Mouse (Mus musculus) urinary bladder, adult 18-20 months (tissue): ENCODE measurements around the gene 1600014C23Rik.

Experiments used
- DNase-seq, 2 experiments: peaks; one replicate each; pipeline ENCODE4 v3.0.0; 2022; ENCODE audit warnings: low spot score in 2 of 2, mixed read lengths in 2 of 2

The 1600014C23Rik gene

DNA sequence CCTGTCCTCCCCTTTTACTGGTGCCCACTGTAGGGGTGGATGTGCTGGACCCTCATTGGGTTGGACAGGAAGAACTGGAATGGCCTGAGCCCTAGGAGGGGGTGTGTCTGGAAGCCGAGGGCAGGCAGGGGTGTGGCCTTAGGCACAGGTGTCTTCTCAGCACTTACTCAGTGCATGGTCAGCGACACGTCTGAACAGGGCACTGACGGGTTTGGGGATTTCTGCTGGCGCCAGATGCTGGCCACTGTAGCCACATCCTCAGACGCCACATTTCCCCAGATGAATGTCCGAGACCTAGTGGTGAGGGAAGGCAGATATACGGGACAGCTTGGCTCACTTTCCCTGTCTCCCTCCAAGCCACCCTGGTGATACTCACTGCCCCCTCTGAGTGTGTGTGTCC lies 18.4 kb upstream of the 1600014C23Rik start:
- DNase-seq, result no peak

DNA sequence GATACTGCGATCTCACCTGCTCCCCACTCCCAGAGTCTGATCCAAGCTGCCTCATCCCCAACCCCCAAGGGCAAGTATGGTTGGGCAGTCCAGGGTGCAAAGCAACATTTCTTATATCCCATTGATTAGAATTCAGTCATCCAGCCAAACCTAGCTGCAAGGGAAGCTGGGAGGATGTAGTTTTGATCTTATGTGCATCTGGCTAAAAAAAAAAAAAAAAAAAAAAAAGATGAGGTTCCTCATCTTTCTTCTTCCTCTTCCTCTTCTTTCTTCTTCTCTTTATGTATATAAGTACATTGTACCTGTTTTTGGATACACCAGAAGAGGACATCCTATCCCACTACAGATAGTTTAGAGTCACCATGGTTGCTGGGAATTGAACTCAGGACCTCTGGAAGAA lies 17.7 kb upstream of the 1600014C23Rik start:
- no peak for DNase-seq

DNA sequence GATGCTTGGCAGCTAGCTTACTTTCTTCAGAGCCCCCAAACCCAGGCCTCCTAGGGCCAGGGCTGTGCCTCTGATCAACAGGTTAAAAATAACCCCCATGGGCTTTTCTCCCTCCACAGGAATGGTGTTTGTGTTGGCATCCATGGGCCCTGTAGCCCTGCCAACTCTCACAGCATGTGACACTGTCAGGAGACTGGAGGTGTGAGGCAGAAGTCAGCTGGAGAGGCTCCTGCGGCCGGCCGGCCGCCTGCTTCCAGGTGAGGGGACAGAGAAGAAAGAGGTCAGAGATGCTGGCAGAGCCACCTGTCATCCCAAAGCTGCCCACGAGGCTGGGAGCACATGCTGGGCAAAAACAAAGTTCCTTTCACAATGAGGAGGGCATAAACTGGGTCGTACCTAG lies 15.5 kb upstream of the 1600014C23Rik start:
- DNase-seq, result no peak

DNA sequence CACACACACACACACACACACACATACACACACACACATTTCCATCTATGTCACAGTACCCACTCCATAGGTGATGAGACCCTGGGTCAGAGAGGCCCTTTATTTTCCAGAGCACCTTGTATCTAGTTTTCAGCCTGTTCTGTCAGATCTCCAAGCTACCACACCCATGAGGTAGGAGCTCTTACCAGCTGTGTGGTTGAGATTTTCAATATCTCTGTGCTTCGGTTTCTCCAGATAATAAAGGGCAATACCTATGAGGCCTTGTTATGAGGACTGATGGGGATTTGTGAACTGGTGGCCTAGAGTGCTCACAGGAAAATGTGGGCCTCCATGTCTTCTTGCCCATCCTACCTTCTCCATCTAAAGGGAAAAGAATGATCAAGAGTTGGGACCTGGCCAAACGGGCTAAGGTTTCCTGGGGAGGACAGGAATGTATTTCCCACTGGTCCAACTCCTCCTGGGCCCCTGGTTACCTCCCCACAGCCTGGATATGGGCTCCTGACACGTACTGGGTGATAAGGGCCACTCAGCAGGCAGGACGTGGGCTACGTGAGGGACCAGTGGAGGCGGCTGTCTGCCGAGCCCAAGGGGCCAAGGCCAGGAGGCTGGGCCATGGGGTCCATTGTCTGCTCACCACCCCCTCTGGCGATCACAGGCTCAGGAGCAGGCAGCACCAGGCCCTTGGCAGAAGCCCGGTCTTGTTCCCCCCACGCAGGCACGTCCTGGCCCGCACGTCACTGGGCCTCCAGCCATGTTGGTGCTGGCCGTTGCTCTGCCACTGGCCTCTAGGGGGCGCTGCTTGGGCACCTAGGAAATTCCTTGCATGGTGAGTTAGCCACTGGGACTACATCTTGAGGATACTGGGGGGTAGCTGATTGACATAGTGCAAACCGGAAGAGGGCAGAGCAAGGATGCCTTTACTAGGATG lies 14.5 kb upstream of the 1600014C23Rik start:
- DNase-seq, result no peak

DNA sequence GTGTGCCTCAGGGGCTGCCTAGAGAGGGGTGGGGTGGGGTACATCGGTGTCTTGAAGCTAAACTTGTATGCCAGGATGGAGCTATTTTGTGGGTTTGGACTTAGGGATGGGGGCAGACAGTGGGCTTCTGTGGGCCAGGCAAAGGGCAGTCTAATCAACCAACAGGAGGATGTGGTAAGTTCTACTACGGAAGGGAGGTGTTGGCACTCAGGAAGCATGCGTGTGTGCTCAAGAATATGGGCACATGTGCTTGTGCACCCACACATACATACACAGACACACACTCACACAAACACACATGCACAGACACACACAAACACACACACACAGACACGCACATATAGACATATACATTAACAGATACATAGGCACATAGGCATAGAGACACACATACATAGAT lies 13.6 kb upstream of the 1600014C23Rik start:
- DNase-seq, result no peak

DNA sequence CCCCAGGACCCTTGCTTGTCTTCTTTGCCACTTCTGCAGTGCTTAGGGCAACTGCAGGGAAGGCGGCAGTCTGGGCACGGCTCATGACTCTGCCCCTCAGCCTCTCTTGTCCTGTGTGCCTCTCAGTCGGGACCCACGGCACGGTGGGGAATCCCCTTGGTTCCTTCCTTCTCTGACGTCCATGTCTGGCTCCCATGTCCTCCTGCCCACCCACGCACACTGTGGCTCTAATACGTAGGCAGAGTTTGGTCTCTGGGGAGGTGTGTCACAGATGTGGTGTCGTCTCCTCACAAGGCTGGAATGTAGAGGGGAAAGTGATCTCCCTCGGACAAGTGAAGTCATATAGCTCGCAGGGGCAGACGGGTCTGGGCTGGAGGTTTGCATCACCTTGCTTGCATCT lies 13.1 kb upstream of the 1600014C23Rik start:
- no peak for DNase-seq

DNA sequence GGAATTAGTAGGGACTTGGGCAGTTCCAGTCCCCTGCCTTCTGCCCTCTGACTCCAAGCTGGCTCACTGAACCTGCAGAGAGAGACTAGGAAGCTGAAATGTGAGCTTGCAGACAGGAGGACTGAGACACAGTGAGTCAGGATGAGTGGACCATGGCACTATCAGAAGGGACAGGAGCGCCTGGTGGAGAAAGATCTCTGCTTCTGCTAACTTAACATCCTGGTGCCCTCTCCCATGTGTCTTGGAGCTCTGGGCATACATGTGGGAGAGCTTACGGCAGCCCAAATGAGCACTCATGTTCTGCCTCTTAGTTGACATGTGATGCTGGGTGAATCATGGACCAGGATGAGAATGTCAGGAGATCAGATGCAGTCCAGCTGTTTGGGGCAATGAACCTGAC lies 12.0 kb upstream of the 1600014C23Rik start:
- no peak for DNase-seq

DNA sequence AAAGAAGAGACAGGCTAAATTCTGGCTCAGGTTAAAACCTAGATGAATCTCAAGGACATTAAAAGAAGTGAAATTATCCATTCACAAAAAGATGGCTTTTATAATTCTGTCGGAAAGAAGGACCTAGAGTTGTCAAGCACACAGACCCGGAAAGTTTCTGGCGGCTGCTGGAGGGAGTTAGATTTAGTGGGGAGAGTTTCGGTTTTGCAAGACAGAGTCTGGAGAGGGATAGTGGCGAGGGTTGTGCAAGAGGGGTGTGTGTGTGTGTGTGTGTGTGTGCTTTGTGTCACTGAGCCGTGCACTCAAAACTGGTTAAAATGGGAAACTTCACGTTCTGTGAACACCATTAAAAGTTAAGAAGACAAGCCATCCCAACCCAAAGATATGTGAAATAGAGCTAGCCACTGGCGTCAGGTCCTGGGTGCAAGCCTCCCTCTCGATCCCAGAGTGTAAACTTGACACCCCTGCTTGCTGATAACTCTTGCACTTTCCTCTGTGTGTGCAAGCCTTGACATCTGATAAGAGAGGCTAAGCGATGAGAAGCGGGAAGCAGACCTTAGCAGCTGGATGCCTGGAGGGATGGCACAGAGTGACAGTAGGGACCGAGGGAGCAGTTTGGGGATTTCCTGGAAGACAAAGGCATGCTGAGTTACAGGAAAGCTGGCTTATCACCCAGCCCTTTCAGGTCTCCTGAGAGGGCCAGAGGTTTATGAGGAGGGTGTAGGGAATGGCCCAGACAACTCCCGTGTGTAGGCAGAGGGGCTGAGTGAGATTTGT lies 8.9 kb upstream of the 1600014C23Rik start:
- no peak for DNase-seq

DNA sequence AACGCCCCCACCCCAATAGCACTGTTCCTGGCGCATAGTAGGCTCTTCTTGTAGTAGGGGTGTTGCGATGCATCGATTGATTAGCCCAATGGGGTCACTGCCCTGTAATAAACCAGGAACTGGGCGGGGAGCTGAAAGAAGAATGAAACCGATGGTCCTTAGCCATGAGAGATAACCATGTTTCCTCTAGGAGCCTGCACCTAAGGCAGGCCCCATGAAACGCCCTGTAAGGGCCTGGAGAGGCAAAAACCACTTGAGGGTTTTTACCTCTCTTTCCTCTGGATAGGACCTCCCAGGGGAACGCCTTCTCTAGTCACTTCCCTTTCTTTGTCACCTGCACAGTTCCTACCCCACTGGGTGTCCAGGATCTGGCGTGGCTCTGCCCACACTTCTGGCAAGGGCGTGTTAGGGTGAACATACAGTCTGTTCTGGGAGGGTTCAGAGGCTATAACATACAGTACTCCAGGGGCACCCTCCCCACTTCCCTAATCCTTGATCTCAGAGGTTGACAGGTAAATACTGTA lies 3.5 kb upstream of the 1600014C23Rik start:
- no peak for DNase-seq

DNA sequence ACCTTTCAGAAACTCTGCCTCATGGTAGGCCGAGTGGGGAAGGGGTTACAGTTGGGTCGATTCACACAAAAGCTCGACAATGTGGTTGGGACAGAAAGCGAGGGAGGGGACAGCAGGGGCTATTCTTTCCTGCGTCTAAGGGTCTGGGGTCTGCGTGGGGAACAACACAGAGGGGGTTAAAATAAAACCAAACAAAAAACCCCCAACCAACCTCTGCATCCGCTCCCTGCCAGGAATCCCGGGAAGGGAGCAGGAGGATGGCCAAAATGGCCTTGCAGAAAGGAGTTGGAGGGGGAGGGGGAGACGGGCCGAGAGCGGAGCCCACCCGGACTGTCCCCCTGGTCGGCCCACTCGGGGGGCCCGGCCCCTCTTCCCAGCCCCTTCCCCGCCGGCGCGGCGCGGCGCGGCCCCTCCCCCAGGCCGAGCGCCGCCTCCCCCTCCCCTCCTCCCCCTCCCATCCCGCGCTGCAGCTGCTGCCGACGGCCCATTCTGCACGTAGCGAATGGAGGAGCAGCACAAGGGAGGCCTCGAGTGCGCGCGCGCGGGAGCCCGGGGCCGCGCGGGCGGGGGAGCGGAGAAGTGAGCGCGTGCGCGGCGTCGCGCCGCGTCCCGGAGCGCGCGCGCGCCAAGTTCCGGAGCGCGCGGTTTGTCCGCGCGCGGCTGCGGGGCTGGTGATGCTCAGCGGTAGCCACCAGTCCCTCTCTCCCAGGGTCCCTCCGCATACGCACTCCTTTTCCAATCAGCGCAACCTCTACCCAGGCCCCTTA lies 2.9 kb upstream of the 1600014C23Rik start:
- peak; percentile 59 to 76 for DNase-seq

DNA sequence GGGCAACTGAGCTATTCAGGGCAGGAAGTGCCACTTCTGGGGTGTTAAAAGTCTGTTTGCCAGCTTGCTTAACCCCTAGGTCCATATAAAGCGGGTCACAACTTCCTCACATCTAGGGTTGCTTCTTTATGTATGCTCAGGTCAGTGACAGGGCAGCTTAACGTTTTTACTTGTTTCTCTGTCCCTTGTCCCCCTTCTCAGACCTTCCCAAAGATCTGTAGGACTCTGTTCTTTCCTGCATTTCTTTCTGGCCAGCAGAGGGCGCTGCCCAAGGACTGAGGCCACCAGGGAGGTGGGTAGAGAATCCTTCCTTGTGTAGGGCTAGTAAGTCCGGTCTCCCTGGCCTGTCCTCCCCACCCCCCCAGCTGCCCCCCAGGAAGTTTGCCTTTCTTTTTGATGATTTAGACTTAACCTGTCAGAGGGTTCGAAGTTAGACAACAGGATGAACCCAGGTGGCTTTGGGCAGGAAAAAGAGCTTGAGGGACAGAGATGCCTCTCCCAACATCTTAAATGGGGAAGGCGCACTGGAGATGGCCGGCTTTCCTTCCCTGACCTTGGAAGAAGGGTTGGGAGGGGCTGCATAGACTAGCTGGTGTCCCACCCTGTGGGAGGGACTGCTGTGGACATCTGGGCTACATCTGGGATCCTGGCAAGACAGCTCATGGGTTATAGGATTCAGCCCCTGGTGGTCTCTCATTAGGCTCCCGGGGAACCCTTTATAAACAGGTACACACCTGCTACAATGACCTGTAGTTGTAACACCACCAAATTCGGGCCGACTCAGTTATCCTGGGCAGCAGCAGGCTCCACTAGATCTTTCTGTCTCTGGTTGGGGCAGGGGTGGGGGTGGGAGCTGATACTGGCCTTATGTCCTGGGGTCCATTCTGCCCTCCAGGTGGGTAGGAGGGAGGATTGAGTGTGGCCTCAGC lies 2.0 kb upstream of the 1600014C23Rik start:
- peak; percentile 69 to 70 for DNase-seq

DNA sequence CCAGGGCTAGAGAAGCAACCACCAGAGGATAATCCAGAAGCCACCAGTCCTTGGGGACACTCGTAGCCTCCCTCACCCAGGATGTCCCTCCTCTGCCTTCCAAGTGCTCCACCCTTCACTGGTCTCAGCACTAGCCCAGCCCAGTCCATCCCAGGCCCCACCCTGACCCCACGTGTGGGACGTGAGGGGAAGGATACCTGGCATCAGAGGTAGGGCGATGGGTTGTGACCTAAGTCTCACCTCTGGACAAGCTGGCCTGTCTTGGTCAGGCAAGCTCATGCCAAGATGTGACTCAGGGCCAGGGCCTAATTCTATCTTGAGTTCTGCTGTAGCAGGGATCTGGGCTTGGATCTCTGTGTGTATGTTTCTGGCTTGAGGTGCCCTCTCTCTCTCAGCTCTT lies 1.2 kb upstream of the 1600014C23Rik start:
- DNase-seq, result peak in 1 of 2 experiments; percentile 28

DNA sequence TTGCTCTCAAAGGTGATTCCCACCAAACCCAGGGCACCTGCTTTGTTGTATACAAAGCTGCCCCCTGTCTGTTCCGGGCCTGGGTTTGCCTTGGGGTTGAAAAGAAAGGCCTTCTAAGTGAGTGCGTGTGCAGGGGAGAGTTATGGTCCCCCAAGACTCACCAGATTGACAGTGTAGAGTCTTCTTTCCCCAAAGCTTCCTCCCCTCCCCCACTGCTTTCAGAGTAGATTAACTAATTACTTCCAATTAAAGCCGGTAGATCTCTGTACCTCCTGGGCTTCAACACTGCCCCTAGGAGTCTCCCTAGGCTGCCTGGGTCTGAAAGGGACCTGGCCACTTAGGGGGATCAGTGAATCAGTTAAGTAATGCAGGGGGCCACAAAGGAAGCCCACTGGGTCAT lies 689 bp upstream of the 1600014C23Rik start:
- no peak for DNase-seq

DNA sequence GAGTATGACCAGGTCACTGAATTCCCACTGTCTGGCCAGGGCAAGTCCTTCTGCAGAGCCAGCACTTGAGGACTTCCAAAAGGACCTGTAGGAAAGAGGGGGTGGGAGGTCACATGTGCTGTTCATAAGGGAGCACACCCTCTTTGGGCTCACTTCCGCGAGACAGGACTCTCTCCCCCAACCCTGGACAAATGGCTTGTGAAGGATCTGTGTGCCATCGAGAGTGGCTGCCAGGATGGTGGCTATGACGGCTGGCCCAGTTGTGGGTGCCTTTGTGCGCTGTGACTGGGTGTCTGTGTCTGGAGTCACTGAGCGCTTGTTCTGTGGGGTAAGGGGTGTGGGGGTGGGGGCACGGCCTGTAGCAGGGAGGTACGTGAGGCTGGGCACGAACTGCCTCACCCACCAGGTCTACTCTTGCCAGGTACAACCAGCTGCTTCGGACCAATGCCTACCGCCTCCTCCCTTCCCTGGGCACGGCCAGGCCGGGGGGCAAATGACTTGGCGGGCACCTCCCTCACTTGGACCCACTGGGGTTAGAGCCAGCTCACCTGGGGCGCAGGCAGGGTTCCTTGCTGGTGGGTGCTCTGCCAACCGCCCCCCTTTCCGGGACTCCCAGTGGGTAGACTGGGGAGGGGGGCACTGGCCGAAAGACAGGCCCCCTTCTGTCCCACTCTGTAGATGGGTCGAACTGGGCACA lies 458 bp downstream of the 1600014C23Rik start:
- DNase-seq, result no peak

DNA sequence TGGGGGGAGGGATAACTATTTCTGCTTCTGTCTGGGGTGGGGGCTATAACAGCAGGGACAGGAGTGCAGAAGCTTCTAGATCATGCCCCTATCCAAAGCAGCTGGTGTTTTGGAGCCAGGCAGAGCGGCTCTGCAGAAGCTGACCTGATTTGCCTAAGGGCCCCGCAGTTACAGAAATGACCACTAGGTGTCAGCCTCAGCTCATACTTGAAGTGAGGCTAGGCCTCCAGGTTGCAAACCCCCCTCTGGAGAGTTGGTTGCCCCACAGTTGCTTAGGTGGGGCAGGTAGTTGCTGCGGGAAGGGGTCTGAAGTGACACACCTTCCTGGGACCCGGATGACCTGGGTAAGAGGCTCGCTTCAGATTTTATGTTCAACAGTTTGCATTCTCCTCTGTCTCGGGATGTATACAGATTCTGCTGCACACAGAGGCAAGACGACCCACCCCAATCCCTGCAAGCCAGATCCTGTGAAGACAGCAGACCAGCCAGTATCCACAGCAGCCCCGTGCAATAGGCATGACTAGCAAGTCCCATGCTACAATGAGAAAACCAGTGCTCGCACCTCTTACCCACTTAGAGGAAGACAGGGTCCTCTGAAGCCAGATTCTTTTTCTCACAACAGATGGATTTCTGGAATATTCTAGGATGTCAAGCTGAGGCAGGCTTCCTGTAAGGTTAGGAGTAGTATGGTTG lies 2.3 kb downstream of the 1600014C23Rik start:
- DNase-seq, result peak; percentile 70 to 87

DNA sequence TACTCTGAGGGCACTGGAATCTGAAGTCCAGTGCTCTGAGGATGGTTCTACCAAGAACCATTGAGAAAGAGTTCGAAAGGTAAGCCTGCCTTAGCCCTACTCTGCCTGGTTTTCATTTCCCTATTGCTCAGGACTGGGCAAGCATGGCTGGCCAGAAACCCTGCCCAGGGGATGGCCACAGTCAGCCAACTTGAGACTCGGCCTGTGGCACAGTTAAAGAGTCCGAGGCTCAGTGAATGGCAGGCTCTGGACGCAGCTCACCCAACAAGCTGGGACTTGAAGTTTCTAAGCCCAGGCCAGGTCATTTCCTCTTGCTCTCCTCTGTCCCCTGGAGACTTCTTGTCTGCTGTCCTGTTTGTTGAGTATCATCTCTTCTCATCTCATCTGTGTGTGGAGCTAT lies 2.9 kb downstream of the 1600014C23Rik start:
- DNase-seq, result peak in 1 of 2 experiments; percentile 30

DNA sequence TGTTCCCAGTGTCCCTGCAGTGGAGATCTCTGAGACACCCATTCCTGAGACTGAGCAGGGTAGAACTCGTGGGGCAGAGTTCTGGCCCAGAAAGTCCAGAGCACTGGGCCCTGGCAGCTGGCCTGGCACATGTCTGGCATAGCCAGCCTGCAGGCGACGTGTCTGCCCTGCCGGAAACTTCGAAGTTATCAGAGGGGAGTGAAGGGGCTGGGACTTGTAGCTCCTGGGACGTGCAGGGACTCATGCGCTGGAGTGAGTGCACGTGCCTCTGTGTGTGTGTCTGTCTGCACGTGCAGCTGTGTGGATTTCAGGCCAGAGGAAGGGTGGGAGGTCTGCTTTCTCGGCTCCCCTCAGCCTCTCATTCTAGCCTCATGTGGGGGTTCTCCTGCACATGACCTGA lies 4.3 kb downstream of the 1600014C23Rik start:
- no peak for DNase-seq

DNA sequence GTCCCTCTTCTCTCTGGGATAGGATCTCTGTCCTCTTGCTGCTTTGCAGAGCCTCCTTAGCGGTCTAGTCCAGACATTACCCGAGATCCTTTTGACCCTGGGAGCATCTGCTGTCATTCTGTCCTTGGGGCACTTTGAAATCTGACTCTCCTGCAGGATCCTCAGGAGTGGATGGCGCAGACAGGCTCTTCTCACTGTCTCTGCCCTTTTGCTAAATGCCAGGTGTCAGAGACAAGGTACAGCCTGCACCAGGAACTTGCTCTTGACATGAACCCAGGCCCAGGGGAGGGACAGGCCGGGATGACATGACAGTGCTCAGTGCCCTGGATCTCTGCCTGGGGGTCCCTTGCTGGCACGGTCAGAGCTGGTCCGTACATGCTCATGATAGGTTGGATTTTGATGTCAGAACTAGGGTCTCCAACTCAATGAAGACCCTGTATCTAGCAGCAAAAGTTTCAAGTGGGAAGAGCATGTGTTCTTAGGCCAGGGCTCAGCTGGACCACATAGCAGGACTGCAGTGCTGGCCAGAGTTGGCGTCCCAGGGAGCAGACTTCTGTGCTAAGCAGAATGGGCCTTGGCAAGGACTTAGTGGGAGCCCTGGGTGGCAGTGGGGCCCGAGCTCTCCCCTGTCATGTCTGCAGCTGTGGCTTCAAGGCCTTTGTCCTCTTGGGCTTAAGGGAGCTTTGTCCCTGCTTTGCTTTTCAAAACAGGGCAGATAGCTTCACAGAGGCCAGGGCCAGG lies 5.5 kb downstream of the 1600014C23Rik start:
- DNase-seq, result no peak

DNA sequence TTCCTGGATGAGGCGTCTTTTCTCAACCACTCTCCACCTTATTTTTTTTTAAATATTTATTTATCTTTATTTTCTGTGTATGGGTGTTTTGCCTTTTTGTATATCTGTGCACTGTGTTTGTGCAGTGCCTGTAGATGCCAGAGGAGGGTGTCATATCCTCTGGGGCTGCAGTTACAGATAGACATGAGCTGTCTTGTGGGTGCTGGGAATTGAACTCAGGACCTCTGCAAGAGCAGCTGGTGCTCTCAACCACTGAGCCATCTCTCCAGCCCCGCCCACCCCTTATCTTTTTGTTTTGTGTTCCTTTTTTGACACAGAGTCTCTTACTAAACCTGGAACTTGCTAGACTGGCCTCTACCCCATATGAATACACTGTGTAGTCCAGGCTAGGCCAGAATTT lies 6.2 kb downstream of the 1600014C23Rik start:
- DNase-seq, result no peak
